Mouse (Mus musculus) embryo, embryonic 10.5 days (tissue): ENCODE data around the gene Sgms1.
A peak's percentile ranks its signal among the peaks of the same experiment; 100 is the strongest.

Experiments
- DNase-seq: peaks from one replicate; pipeline ENCODE4 v3.0.0-alpha.2; 2015; ENCODE audit warnings: low spot score

The Sgms1 gene

DNA sequence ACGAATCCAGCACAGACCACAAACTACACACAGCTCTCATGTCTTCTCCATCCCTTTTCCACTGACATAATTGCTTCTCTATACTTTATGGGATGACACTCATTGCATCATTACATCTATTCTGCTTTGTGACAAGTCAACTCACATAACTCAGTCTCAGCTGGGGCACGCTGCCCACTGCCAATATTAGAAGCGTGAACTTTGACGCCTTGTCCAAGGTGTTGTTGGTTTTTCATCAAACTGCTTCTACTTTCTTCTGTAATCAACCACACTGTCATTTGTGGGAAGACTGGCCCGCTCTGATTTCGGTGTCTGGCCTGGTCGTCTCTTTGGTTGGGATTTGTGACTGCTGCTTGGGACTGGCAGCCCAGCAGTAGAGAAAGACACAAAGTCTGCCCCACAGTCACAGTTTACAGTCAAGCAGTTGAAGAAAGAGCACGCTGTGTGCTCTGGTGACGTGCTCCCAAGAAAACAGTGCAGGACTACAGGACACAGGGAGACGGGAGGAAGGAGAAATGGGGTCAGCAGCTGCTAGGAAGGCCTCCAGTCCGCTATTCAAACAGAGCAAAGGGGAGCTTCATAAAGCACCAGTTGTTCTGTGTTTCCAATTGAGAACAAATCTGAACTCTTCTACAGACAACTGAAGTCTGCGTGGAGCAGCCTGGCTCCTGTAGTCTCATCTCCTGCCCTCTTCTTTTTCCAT is 120.2 kb downstream of the Sgms1 start:
- no peak for DNase-seq

- DNase-seq, result no peak
Observed at GRCm38 (mm10) chr19:32268562-32268961, 121.0 kb downstream of the Sgms1 start.

DNA sequence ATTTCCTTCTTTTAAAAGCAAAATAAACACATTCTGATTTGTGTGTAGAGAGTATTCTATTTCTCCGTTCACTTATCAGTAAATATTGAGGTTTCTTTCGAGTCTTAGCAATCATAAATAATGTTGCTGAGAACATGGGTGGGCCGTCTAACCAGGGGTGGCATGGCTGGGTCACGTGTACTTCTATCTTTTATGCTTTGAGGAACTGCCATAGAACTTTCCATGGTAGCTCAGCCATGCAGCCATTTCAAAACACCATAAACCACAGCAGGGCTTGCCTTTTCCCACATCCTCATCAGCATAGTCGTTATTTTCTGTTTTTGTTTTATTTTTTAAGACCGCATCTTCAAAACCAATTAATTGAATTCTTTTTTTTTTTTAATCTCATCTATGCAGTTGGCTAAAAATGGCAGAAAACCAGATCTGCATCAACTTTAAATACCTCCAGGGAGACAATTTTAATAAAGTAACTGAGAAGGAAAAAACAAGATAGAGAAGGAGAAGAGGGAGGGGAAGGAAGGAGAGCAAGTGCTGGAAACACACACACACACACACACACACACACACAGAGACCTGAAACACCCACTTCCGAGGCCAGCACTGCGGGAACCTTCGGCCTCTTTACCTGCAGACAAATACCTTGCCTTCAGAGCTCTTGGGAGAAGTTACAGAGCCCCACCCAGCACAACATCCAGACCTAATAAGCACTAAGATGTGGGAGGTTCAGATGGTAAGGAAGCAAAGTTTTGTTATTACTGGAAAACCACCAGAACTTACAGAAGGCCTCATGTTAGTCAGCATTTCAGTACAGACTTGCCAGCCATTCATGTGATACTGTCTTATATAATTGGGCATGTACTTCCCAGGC is 122.9 kb downstream of the Sgms1 start:
- DNase-seq, result no peak

DNA sequence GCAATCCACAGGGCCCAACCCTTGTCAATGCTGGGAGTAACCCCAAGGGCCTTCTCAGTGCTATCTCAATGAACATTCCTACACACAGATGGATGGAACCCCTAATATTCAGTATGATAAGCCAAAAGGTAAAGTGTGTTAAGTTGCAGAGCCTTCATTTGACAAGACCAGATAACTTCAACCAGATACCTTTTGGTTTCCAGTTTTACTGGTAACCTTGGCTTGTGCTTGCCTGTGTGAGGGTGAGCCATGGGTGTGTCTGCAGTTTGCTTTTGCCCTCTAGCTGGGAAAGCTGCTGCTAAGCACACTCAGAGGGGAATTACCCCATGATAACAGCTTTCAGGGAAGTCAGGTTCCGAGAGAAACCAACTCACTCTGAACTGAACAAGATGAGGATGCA is 125.8 kb downstream of the Sgms1 start:
- DNase-seq, result no peak

DNA sequence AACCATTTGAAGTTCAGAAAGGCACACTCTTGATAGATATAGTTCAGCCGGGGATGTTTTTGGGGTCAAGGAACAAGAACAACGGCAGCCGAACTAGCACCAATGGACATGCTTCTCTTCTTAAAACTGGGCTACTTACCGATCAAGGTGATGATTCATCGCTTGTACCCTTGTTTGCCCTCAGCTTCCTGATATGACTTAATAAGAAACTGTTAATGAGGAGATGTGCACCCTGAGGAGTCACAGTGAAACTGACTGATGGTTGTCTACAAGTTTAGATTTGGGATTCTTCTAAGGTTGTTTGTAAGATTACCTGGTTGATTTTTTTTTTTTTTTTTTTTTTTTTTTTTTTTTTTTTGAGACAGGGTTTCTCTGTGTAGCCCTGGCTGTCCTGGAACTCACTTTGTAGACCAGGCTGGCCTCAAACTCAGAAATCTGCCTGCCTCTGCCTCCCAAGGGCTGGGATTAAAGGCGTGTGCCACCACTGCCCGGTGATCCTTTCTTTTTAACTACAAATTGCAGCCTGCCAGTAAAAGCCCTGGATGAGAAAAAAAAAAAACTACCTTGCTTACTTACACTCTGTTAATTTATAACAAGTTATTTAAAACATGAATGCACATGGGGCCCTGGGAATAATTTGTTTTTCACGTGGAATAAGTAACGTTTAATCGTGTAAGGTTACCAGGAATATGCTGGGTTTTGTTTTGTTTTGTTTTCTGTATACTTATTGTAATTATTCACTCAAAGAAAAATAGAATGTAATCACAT is 126.5 kb downstream of the Sgms1 start:
- no peak for DNase-seq

- DNase-seq, result no peak
Observed at GRCm38 (mm10) chr19:32260869-32261688, 128.4 kb downstream of the Sgms1 start.

- no peak for DNase-seq
Observed at GRCm38 (mm10) chr19:32259830-32260229, 129.7 kb downstream of the Sgms1 start.

GRCm38 (mm10) chr19:32259048-32259447 is 130.5 kb downstream of the Sgms1 start:
- DNase-seq, result no peak

DNA sequence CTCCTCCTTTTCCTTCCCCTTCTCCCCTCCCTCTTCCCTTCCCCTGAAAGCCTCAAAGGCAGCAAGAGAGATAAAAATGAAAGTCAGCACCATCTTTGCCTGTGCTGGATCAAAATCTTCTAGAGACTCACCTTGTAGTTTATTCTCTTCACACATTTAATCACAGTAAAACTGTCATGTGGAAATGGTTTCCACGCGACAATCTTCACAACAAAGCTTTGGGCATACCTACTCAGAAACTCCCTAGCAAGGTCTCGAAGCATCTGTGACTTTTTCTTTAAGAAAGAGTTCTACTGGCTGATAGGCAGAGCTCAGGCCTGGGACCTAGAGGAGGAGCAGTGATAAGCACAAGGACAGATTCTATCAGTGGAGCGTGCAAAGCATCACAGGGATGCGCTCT is 131.4 kb downstream of the Sgms1 start:
- no peak for DNase-seq

- DNase-seq, result no peak
Observed at GRCm38 (mm10) chr19:32257616-32258015, 131.9 kb downstream of the Sgms1 start.

DNA sequence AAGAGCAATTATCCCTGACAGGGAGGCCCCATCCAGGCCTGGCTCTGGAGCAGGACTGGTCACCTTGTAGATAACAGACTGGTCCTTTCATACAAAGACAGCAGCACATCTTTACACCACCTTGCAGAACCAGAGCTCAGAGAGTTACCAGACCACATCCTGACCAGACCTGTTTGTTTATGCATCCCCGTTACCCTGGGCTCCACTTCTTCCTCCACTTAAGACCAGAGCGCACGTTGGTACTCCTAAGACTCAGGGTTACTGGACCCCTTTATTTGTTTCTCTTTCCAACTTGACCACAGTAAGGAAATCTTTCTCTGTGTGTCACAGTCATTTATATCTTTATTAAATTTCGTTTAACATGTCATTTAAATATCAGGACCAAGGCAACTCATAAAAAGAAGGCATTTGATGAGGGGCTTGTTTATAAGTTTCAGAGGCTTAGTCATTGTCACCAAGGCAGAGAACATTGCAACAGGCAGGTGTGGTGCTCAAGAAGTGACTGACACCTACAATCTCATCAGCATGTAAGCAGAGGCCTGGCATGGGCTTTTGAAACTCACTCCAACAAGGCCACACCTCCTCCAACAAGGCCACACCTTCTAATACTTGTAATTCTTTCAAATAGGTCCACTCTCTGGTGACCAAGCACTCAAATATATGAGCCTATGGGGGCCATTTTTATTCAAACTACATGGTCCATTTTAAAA is 132.7 kb downstream of the Sgms1 start:
- no peak for DNase-seq

- peak; percentile 41 for DNase-seq
Observed at GRCm38 (mm10) chr19:32255429-32256185, 133.9 kb downstream of the Sgms1 start.

- DNase-seq, result peak; percentile 23
Observed at GRCm38 (mm10) chr19:32254739-32255344, 134.7 kb downstream of the Sgms1 start.

DNA sequence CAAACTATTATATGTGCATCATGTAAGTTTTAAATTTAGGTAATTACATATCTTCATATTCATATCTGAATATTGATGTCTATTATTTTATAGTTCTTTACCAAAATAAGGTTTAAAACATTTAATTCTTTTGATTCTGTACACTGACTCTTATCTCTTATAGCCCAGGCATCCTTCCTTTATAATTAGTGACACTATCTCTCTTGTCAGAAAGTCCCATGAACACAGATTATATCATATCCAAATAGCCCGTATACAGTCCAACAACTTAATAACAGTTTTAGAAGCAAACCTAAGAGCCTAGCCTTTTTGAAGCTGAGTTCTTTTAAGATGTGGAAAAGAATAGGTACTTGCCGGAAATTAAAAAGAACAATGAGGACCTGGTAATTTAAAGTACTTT is 135.3 kb downstream of the Sgms1 start:
- no peak for DNase-seq

DNA sequence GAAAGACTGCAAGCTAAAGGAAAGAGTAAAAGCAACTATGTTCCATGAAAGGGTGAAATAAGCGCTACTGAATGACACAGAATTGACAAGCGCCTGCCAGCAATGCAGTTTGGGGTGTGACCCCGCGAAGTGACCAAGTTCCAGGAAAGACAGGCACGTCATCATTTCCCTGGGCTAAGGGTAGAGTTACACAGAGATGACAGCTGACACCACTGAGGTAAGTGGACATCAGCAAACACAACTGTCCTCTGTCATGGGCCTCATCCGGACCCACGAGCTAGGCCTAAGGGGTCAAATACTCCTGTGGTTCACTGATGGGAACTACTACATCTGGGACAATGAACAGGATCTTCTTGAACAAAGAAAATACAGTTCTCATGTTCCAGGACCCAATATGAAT is 136.5 kb downstream of the Sgms1 start:
- no peak for DNase-seq

- DNase-seq, result no peak
Observed at GRCm38 (mm10) chr19:32252451-32252850, 137.1 kb downstream of the Sgms1 start.

DNA sequence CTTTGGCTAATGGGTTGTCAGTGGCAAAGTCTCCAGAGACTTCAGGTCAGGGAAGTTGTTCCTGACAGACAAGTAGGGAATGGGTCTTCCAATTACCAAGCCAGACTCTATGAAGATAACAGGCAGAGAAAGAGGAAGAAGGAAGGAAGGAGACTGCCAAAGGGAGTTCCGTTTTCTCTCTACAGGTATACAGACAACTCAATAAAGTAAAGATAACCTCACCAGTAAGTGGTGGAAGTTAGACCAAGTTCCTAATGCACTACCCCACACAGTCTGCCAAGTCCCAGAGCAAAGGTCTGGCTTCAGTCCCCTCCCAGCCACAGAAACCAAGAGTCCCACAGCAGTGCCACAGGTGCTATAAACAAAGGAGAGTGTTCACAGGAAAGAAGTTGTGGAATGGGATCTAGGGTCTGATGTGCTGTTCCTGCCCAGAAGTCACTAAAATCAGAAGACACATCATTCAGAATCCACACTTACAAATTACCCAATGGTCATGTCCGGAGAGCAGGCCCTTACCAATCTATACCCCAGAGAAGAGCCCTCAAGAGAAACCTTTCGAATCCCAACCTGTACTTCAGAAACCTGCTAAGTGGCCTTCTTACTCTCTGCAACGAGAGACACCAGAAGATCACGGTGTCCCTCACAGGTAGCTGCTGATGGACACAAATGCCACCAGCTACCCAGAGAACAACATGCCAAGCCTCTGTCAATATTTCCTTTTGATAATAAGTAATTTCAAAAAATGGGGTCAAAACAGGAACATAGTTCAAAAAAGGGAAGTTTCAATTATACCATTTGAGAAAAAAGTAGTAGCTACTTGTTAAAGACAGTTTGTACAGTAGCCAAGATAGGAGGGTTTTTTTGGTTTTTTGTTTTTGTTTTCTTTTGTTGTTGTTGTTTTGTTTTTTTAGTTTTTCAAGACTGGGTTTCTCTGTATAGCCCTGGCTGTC is 140.1 kb downstream of the Sgms1 start:
- DNase-seq, result no peak

- no peak for DNase-seq
Observed at GRCm38 (mm10) chr19:32244881-32245280, 144.6 kb downstream of the Sgms1 start.

- DNase-seq, result no peak
Observed at GRCm38 (mm10) chr19:32243246-32243645, 146.3 kb downstream of the Sgms1 start.
